Mouse (Mus musculus) neural tube, embryonic 14.5 days (tissue): ENCODE results near the gene Ccnd3. TPM values are rescaled to one million over a fixed set of nuclear protein-coding genes. Genes with fewer than 3 reads are reported as not detected.

Source experiments
- ATAC-seq: fragments of 200-750 bp; cut with Nextera tagmentation; 2 replicates; pipeline ENCODE4 v1.8.0; 2017; ENCODE audit warnings: low read depth, mild to moderate bottlenecking, moderate TSS enrichment, moderate library complexity
- H3K27ac ChIP-seq: fragments of 300-500 bp; sonication (generic); 2 replicates; pipeline ENCODE4 v1.5.1; 2014; ENCODE audit warnings: low read depth, mild to moderate bottlenecking, control low read depth, low read length, moderate library complexity, mixed read lengths
- H3K27me3 ChIP-seq: fragments of 300-500 bp; sonication (generic); 2 replicates; pipeline ENCODE4 v1.6.1; 2014; ENCODE audit warnings: low read length; ENCODE audit not compliant: control insufficient read depth, insufficient read depth
- H3K36me3 ChIP-seq: fragments of 300-500 bp; sonication (generic); 2 replicates; pipeline ENCODE4 v1.6.1; 2014; ENCODE audit warnings: low read length, mixed read lengths; ENCODE audit not compliant: control insufficient read depth, insufficient read depth
- H3K4me1 ChIP-seq: fragments of 300-500 bp; sonication (generic); 2 replicates; pipeline ENCODE4 v1.6.1; 2014; ENCODE audit warnings: low read length; ENCODE audit not compliant: control insufficient read depth, insufficient read depth
- H3K4me2 ChIP-seq: fragments of 300-500 bp; sonication (generic); 2 replicates; pipeline ENCODE4 v1.6.1; 2014; ENCODE audit warnings: mild to moderate bottlenecking, low read depth, low read length, control low read depth
- H3K4me3 ChIP-seq: fragments of 300-500 bp; sonication (generic); 2 replicates; pipeline ENCODE4 v1.5.1; 2014; ENCODE audit warnings: low read depth, low read length, control low read depth, mixed read lengths
- H3K9ac ChIP-seq: fragments of 300-500 bp; sonication (generic); replicated peaks from 2 replicates; pipeline ENCODE4 v1.6.1; 2014; ENCODE audit warnings: low read depth, mild to moderate bottlenecking, control low read depth, low read length, mixed read lengths
- H3K9me3 ChIP-seq: fragments of 300-500 bp; sonication (generic); 2 replicates; pipeline ENCODE4 v1.6.1; 2016; ENCODE audit warnings: low read length; ENCODE audit not compliant: control insufficient read depth
- WGBS: fragments of 180-500 bp; shearing (Covaris S2); extraction: QIAGEN DNeasy Blood & Tissue Kit; methylation state at CpG from one replicate; pipeline ENCODE4 v1.1.7; 2014; 5-methylcytosine and 5-hydroxymethylcytosine counted together
- polyA plus RNA-seq: library from polyadenylated mRNA; unstranded; fragments of >200 nt; fragmentation: Nextera tagmentation; extraction: Ambion mirVana; gene quantifications from 2 replicates; pipeline ENCODE4 v1.2.1, GENCODE M21; 2014

Gene Ccnd3
- polyA plus RNA-seq, 1 experiment from 2014 or later = 49.1 TPM

- H3K9me3 ChIP-seq = no peaks in the 10 kb centered on the region
- peak overlapping the region; percentile 57 for H3K4me2 ChIP-seq
- H3K36me3 ChIP-seq = peaks cover 3% of the 10 kb centered on the region; the same call in 1 of the 2 replicates
- WGBS = under 1% methylated on average over 59 of the region's 63 CpGs
- peak overlapping the region; percentile 95 for H3K27ac ChIP-seq
- ATAC-seq = peak; percentile 93
- no peaks in the 10 kb centered on the region for H3K27me3 ChIP-seq
- peak overlapping the region; percentile 77 for H3K9ac ChIP-seq
- peaks cover 19% of the 10 kb centered on the region for H3K4me1 ChIP-seq
- H3K4me3 ChIP-seq = peak overlapping the region; percentile 63
Measured at GRCm38 (mm10) chr17:47628851-47629676, 124.2 kb downstream of the Ccnd3 start.

GRCm38 (mm10) chr17:47629717-47630677 lies 125.1 kb downstream of the Ccnd3 start:
- H3K9ac ChIP-seq = peak overlapping the region; percentile 77
- no peaks in the 10 kb centered on the region for H3K27me3 ChIP-seq
- H3K27ac ChIP-seq = peak overlapping the region; percentile 95
- ATAC-seq = peak; percentile 58
- H3K36me3 ChIP-seq = no peaks in the 10 kb centered on the region
- H3K9me3 ChIP-seq = no peaks in the 10 kb centered on the region
- peaks cover 19% of the 10 kb centered on the region for H3K4me1 ChIP-seq
- H3K4me2 ChIP-seq = peak overlapping the region; percentile 80
- H3K4me3 ChIP-seq = peak overlapping the region; percentile 63
- WGBS = under 1% methylated on average over 57 of the region's 61 CpGs

DNA sequence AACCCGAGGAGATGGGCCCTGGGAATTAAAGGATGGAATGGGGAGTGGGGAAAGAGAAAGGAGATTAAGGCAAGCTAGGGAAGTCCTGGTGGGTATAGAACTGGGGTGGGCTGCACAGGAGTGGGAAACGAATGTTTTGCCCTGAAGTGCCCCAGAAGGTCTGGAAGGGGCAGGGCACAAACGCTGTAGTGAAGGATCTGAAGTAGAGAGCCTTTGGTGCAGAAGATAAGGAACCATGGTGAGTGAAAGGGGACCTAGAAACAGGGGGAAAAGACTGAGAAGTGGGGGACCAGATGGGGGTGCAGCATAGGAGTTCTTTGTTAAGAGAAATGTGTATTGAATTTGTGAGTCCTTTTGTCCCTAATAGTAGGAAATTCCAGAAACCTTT lies 125.8 kb downstream of the Ccnd3 start, which contains the start of gene Usp49:
Gene Usp49 (plus strand): TSS at position 13 of the 388 bp plus-strand sequence.
- no peak for ATAC-seq
- WGBS = 3% methylated on average over 3 of the region's 3 CpGs
- Histone ChIP-seq H3K9ac (peak within 1 kb of the TSS; percentile 77), H3K27ac (peak within 1 kb of the TSS; percentile 95), H3K4me3 (peak within 1 kb of the TSS; percentile 63), H3K4me1 (peaks cover 19% of the 10 kb centered on the region), H3K27me3 (no peaks in the 10 kb centered on the region), H3K4me2 (peak within 1 kb of the TSS; percentile 80), H3K36me3 (no peaks in the 10 kb centered on the region), H3K9me3 (no peaks in the 10 kb centered on the region)

DNA sequence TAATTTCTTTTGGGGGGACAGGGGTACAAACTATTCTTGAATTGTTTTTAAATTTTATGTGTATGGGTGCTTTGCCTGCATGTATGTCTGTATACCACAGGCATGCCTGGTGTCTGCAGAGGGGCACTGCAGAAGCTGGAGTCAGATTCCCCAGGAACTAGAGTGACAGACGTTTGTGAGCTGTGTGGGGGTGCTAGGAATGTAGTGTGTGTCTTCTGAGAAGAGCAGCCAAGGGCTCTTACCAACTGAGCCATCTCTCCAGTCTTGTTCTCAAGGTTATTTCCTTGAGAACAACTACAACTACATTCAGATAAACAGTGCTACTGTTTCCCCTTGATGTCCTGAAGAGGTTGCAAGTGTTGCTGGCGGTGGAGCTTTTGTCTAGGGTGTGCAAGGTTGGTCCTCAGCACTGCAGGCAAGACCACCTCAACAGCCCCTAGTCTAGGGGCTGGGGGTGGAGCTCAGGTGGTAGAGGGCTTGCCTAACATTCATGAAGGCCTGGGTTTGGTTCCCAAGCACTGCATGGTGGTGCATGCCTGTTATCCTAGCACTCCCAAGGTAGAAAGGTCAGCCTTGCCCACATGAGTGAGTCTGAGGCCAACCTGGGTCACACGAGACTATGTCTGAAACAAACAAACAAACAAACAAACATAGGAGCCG lies 127.5 kb downstream of the Ccnd3 start:
- Histone ChIP-seq H3K9me3 (no peaks in the 10 kb centered on the region), H3K9ac (no peak overlapping the region), H3K4me1 (peaks cover 19% of the 10 kb centered on the region), H3K36me3 (no peaks in the 10 kb centered on the region), H3K4me3 (no peak overlapping the region), H3K27ac (no peak overlapping the region), H3K27me3 (no peaks in the 10 kb centered on the region), H3K4me2 (no peak overlapping the region)
- WGBS = 69% methylated on average over 4 of the region's 4 CpGs
- no peak for ATAC-seq

DNA sequence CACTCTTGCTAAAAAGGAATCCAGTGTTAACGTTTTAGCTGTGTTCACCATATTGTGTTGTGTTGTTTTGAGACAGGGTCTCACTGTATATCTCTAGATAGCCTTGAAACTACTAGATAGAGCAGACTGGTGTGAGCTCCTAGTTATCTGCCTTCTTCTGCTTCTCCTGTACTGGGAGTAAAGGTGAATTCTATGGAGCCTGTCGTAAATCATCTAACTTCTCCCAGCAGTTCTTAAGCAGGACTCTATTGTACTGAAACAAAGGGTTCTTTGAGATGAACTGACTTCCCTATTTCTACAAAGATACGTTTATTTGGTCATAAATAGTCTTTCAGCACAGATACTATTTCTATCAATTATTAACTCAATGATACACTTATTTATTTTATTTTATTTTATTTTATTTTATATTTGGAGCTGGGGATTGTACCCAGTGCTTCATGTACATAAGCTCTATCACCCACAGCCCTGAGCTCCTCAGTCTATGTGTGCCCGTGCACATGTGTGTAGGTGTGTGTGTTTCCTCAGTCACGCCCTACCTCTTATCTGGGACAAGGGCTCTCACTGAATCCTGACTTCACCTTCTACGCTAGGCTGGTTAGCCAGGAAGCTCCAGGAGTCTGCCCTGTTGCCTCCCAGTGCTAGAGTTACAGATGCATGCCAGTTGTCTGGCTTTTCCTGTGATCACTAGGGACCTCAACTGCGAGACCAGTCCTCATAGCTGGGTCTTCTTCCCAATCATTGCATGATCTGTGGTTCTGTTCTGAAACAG lies 129.3 kb downstream of the Ccnd3 start:
- WGBS = 74% methylated on average over 7 of the region's 7 CpGs
- no peak overlapping the region for H3K9ac ChIP-seq
- H3K36me3 ChIP-seq = no peaks in the 10 kb centered on the region
- peaks cover 19% of the 10 kb centered on the region for H3K4me1 ChIP-seq
- H3K27ac ChIP-seq = no peak overlapping the region
- no peaks in the 10 kb centered on the region for H3K9me3 ChIP-seq
- no peak overlapping the region for H3K4me3 ChIP-seq
- ATAC-seq = no peak
- no peaks in the 10 kb centered on the region for H3K27me3 ChIP-seq
- no peak overlapping the region for H3K4me2 ChIP-seq

DNA sequence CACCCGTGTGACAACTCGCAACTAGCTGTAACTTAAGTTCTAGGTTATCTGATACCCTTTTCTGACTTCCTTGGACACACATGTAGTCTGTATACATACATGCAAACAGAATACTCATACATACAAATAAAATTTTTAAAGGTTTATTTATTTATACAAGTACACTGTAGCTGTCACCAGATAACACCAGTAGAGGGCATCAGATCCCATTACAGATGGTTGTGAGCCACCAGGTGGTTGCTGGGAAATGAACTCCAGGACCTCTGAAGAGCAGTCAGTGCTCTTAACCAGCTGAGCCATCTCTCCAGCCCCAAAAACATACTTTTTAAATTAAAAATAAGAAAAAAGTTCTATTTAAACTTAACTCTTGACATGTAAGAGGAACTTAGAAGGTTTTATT lies 138.1 kb downstream of the Ccnd3 start:
- WGBS = 90% methylated on average over 2 of the region's 2 CpGs

DNA sequence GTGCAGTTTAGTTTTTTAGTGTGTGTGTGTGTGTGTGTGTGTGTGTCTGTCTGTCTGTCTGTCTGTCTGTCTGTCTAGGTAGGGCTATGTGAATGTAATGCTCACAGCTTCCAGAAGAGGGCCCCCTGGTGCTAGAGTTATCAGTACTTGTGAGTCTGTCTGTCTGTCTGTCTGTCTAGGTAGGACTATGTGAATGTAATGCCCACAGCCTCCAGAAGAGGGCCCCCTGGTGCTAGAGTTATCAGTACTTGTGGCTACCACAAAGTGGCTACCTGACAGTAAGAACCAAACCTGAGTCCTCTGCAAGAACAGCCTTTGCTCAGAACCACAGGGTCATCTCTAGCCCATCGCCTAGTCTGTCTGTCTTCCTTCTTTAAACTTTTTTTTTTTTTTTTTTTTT lies 141.8 kb downstream of the Ccnd3 start:
- Histone ChIP-seq H3K27me3 (no peaks in the 10 kb centered on the region), H3K9ac (no peak overlapping the region), H3K9me3 (no peaks in the 10 kb centered on the region), H3K4me1 (no peaks in the 10 kb centered on the region), H3K4me2 (no peak overlapping the region), H3K36me3 (no peaks in the 10 kb centered on the region), H3K4me3 (no peak overlapping the region), H3K27ac (no peak overlapping the region)
- no peak for ATAC-seq
- 83% methylated on average over 1 of the region's 1 CpGs for WGBS

More for the DNA sequence above, 138.1 kb downstream of the Ccnd3 start:
- Histone ChIP-seq H3K4me2 (no peak overlapping the region), H3K9ac (no peak overlapping the region), H3K4me1 (no peaks in the 10 kb centered on the region), H3K27ac (no peak overlapping the region), H3K36me3 (no peaks in the 10 kb centered on the region), H3K27me3 (no peaks in the 10 kb centered on the region), H3K4me3 (no peak overlapping the region), H3K9me3 (no peaks in the 10 kb centered on the region)
- ATAC-seq = no peak

DNA sequence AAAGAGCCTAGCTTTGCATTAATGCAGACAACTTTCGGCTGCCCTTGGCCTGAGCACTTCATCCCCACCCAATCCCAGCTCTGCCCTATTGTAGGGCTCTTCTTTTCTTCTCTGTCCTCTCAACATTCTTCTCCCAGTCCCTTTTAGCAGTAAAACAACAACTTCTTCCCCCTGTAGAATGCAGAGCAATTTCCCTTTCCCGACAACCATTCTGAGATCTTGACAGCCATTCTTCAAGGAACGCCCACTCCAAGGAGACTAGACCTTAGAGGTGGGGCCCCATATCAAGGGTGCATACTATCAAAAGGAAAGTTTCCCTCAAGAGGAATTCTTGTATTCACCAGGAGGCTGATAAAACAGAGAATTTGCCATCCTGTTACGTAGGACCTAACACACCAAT lies 144.1 kb downstream of the Ccnd3 start:
- no peak overlapping the region for H3K4me3 ChIP-seq
- no peaks in the 10 kb centered on the region for H3K36me3 ChIP-seq
- H3K4me1 ChIP-seq = no peaks in the 10 kb centered on the region
- no peaks in the 10 kb centered on the region for H3K27me3 ChIP-seq
- no peaks in the 10 kb centered on the region for H3K9me3 ChIP-seq
- no peak overlapping the region for H3K27ac ChIP-seq
- no peak for ATAC-seq
- 22% methylated on average over 4 of the region's 4 CpGs for WGBS
- H3K9ac ChIP-seq = no peak overlapping the region
- H3K4me2 ChIP-seq = no peak overlapping the region
